Mouse (Mus musculus) yolk sac, embryonic 10.5 days (tissue): ENCODE measurements around the gene Cbx6.
A peak's percentile ranks its signal among the peaks of the same experiment; 100 is the strongest.

Source experiments
- DNase-seq: peaks from one replicate; pipeline ENCODE4 v3.0.0-alpha.2; 2017; ENCODE audit warnings: low spot score

Gene Cbx6

DNA sequence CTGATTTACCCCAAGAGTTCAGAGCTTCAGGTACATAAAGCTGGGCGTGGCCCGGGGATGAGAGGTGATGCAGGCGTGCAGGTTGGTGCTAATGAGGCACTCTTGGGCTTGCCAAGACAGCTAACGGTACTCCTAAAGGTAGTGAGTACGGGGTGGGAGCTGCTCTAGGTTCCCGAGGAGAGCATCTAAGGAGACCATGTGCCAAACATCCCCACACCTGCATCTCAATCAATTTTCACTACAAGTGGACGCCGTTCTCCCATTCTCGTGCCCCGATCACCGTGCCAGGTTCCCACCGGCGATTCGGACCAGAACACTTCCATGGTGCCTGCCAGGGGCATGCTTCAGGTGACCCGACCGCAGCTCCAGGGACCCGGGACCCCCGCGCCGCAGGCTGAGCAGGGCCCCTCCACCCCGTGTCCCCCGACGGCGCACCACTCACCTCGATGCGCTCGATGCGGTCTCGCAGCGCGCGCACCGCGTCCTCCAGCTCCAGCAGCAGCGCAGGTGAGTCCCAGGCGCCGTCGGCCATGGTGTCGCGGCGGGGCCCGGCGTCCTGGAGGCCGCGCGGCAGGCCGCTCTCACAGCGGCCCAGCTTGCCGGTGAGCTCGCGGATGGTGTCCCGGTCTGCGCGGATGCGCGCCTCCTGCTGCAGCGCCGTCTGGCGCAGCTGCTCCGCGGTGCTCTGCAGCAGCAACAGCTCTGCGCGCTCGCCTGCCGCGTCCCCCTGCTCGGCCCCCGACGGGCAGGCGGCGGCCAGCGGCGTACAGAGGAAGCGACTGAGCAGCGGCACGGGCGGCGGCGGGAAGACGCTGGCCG is 30.7 kb downstream of the Cbx6 start:
- DNase-seq: peak; percentile 13

DNA sequence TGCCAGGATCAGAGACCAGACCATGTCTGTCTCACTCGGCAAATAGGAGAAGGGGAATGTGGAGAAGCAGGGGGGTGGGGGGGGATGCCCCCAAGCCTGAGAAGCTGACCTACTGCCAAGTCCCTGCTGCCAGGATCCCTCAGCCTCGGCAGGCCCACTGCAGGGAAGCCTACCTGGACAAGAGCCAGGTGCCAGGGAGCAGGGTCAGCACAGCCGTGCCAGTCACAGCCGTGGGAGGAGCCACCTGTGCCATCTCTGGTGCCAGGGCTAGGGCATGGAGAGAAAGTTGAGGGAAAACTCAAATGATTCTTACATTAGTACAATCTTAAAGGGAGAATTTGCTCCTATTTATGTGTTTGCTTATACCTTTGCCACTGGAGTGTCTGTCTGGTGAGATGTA is 32.2 kb downstream of the Cbx6 start:
- DNase-seq: no peak

DNA sequence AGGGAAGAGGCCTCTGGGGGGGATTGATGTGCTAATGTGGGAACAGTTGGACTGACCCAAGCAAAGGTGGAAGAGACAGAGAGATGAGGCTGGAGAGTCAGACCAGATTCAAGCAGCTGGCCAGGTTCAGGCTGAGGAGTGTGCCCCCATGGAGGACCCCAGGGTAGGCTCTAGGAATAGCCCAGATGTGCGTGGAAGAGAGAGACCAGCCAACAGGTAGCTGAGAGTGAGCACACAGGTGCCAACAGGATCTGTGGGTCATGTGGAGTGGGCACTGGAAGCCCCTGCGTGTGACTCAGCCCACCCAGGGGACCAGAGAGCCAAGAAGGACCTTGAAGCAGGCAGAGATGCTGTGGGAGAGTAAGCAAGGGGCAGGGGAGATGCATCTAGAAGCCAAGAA is 32.8 kb downstream of the Cbx6 start:
- no peak for DNase-seq

DNA sequence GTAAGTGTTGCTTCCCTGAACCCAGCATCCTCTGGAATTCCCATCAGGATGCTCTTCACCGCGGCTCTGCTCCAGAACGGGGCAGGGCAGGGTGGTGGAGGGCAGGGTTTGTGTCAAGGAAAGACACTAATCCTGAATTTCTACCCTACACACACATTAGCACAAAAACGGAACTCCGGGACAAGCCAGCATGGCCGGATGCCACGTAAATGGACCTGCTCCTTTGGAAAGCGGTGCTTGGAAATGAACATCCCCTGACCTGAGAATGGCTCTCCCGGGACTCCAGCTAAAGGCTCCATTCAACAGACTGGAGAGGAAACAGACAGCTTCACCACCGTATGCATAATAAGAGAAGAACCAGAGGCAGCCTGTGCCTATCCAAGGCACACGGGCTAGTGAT is 33.8 kb downstream of the Cbx6 start:
- no peak for DNase-seq

DNA sequence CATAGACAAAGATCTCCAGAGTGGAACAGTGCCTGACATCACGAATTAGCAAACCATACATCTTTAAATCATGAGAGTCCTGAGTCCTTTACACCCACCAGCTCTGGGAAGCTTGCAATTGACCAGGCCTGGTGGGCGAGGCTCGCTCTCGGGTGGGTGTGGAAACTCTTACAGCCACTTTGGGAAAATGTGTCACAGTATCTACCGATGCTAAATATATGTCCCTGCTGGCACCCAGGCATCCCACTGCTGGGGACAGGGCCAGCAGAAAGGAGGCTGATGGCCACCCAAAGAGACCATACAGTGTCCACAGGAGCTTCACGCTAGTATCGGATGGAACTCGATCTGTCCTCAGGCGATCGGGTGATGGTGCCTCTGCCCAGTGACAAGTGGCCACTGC is 35.9 kb downstream of the Cbx6 start:
- no peak for DNase-seq

DNA sequence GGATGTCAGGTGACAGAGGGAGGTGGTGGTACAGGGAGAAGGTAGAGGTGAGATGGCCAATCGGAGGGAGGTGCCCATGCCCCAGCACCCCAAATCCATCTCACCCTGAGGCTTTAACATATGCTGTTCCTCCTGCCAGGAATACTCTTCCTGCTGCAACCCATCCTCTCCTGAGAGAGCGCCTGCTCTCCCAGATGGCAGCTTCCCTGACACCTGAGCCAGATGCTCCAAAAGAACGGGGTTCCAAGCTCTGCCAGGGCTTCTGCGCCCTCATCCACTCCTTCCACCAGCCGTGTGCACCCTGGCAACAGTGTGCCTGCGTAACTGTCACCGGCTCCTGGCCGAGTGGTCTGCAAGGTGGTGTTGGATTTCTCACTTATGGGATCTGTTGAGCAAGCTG is 36.8 kb downstream of the Cbx6 start:
- no peak for DNase-seq

DNA sequence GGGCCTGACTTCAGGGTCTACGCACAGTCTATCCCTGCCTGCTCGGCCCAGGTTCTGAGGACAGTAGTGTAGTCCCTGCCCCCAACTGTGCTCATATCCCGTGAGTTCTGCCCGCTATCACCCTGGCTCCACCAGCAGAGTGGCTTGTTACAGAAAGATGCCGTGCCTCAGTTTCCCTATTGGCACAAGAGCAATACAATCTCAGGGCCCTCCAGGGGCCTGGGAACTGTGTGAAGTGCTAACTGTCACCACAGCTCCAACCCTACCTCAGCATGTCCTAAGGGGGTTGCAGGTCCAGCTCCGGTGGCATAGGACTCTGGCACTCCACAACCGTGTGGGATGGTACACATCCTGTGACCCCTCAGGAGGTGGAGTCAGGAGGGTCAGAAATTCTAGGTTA is 37.4 kb downstream of the Cbx6 start:
- no peak for DNase-seq

DNA sequence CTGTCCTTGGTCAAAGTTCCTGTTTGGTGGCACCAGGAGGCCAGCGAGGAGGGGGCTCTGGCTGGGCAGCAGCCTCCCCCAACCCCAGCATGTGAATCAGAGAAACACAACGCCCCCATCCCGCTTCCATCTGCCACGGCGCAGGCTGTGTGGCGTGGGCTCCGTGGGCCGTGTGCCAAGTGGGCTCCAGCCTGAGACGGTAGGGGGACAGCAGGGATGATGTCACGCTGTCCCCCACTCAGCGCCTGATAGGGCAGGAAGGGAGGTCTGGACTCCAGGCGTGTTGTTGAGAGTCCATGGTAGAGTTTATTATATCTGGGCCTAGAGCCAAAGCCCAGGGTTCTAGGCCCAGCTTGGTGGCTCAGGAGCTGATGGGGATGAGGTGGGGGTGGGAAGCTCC is 38.2 kb downstream of the Cbx6 start:
- DNase-seq: no peak

DNA sequence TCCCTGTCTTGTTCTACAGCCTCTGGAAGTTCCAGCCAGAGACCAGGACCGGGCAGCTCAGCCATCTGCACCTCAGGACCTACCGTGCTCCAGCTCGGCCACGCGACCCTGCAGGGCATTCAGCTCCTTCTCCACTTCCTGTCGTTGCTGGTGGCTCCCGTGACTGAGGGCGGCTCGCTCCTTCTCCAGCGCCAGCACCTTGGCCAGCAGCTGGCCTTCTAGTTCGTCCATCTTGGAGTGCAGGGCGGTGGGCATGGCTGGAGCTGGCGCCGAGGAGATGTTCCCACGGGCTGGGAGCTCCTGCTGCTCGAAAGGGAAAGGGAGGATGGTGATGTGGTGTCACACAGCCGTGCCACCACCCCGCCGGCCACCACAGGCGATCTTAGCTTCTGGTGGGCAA is 40.3 kb downstream of the Cbx6 start:
- DNase-seq: no peak

DNA sequence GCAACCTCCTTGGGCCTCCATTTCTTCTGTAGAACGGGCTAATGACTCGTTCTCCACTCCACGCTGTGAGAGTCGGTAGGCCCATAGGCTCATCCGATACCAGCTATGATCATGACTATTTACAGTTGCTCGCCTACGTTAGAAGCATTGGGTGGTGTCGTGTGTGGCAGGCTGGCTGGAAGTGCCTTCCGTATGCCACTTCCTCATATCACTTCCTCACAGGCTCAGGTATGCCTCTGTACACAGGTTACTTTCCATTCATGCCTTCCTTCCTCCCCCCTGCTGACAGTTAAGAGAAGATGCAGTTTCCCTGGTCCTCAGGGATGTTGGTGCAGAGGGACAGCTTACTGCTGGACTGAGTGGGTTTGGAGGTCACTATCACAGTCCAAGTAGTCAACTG is 41.4 kb downstream of the Cbx6 start:
- no peak for DNase-seq

DNA sequence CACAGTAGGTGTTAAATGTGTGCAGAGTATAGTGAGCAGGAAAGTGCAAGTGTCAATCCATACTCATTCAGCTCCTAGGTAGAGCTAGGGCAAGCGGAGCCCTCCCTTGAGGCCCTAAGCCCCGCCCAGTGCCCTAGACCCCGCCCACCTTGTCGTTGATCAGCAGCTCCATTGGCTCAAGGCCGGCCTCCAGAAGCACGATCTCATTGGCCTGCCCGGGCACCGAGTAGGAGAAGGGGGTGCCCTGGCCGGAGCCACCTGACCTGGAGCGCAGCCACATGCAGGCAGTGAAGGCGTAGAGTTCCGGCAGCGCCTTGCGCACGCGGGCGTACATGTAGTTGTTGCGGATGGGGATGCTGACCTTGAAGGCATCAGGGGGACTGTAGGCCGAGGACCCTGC is 42.0 kb downstream of the Cbx6 start:
- no peak for DNase-seq

DNA sequence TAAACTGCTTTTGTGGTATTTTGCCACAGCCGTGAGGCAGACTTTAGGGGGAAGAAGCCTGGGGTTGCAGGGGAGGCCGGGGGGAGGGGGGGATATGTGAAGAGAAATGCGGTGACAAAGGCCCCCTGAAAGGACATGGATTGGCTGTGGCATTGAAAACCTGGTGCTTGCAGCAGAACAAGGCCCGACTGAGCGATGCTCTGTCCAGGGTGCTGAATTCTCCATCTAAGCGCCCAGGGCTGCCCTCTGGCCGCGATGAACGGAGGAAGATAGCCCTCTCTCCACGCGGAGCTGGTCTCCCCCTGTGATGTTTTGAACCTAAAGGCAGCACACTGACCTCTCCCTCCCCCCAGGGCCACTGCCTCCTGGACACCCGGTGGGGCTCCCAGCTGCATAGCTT is 43.0 kb downstream of the Cbx6 start:
- peak; percentile 54 for DNase-seq

DNA sequence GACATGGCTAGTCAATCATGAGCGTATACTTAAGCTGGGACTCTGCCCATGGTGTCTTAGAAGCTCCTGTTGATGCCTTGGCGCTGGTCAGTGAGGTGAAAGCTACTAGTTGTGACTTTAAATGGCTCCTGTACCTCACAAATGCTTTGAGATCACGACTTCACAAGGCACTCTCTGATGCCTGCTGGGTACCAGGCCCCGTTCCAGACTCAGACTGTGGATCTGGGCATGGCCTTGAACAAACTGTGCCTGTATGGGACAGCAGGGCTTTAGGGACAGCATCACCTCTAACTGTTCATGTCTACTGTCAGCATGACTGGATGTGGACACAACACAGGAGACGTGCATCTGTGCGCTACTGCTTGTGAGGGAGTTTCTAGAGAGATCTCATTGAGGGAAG is 43.6 kb downstream of the Cbx6 start:
- DNase-seq: no peak

DNA sequence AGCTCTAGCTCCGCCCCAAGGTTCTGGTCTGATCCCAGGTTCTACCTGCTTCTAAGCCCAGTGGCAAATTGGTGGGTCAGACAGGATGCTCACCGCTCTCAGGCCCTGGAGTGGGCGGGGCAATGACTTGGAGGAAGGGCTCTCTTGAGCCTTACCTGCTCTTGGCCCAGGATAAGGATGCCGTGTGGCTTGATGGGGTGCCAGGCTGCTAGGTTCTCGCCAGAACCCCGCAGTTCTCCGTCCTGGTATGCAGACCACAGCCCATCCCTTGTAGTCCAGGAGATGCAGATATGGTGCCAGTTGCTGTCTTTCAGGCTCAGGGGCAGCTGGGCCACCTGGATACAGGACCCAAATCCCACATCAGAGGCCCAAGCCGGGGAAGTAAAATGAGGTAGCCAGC is 44.4 kb downstream of the Cbx6 start:
- no peak for DNase-seq

DNA sequence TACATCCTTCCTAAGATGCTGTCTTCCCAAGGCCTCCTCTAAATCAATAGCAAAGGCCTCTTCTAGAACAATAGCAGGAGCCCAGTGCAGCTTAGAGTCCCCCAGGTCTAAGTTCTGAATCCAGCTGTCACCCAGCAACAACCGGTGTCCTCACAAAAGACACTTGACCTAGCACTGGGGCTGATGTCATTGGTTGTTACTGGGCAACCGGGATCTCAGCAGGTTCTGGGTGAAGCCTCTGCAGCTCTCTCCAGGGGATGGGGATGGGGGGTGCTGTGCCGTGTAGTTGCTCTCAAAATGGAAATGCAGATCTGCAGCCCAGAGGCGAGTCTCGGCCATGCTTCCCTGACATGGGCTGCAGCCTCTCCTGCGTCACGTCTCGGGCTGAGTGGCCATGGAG is 46.7 kb downstream of the Cbx6 start:
- no peak for DNase-seq

DNA sequence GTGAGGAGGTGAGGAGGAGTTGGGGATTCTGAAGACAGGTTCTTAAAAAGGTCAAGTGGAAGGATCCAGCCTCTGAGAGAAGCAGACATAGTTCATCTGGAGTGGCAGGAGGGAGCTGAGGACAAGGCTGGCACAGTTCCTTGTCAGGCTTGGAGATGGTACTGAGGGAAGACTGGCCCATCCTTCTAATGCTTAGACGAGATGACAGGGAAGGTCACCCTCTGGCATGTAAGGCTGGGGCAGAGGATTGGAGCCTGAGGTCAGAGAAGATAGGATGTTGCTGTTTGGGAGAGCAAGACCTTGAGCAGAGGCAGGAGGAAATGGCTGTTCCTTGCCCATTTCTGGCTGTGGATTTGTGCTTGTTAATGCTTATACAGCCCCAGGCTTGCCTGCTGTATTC is 49.4 kb downstream of the Cbx6 start:
- DNase-seq: no peak

DNA sequence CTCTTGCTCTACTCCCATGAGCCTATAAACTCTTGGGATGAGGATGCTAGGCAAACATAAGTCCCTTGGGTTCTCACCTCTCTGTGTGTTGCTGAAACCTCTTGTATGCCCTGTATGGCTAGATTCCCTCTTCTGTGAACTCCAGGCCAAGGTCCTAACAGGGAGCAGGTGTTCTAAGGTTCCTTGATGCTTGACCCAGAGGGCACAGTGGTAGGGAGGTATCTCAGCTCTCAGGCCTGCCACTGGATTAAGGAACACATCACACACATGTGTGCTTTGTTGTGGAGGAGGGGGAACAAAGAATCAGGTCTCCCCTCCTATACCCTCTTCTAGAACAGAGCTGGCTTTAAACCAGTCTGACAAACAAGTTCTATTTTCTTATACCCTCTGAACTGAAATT is 56.7 kb downstream of the Cbx6 start, which contains the start of gene Dnal4:
Gene Dnal4 (minus strand): TSS at position 101 of the 400 bp plus-strand sequence.
- DNase-seq: no peak

DNA sequence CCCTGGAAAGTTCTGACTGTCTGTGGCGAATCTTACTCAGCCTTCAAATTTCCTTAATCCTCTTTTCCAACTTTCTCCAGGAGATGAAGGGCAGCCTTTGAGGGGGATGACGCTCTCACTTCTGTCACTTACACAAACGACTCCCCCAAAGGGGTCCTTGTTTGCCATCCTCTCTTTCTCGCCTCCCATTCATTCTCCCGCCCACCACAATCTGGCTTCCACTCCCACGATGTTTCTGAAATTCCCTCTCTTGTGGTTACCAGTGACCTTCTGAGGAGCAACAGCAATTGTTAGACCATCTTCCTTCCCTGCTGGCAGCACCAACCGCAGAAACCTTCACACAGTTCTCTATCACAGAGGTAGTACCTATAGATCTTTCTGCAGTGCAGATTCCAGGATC is 58.8 kb downstream of the Cbx6 start:
- no peak for DNase-seq

DNA sequence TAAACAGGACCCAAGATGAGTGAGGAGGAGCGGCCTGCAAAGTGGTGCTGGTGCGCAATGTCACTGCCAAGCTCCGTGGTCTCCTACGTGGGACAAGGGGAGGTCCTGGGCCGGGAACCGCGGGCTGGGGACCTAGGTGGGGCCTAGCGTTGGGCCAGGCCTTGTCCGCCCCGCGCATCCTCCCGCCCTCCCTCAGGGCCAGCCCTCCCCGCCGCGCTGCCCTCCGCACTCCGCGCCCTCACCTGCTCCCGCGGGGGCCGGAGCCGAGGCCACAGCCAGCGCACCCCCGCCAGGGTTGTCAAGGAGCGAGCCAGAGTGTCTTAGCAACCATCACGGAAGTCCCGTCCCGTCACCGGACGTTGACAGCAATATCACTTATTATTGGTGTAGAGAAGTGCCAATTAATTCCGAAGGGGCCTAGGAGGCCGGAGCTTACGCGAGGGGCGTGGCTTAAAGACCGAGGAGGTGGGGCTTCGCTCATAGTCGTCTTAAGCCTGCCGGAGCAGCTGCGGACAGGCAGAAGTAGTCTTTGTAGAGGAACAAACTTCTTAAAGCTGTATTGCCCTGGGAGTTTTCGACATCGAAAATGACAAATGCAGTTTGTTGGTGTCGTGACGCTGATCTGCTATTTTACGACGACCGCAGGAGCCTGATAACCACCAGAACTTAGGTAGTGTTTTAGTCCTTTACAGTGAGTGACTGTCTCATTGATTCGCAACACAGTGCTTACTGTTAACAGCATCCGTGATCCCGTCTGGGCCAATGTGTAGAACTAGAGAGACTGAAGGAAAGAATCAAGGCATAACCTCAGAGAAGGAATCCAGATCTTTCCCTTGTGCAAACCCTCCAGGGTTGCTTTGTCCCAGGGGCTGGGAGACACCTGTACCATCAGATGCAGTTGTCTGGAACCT is 60.1 kb downstream of the Cbx6 start:
- peak; percentile 95 for DNase-seq
